Mouse (Mus musculus) hindbrain, embryonic 11.5 days (tissue): ENCODE results near the gene Soat2. TPM values are rescaled to one million over a fixed set of nuclear protein-coding genes. Genes with fewer than 3 reads are reported as not detected.

Experiments
- ATAC-seq: fragments of 200-750 bp; cut with Nextera tagmentation; 2 replicates; pipeline ENCODE4 v1.8.0; 2017; ENCODE audit warnings: mild to moderate bottlenecking, moderate TSS enrichment, moderate library complexity; ENCODE audit not compliant: low FRiP score
- DNase-seq: peaks from one replicate; pipeline ENCODE4 v3.0.0-alpha.2; 2015; ENCODE audit warnings: low spot score
- H3K27ac ChIP-seq: fragments of 300-500 bp; sonication (generic); 2 replicates; pipeline ENCODE4 v1.5.1; 2014; ENCODE audit warnings: mild to moderate bottlenecking, low read depth, low read length
- H3K27me3 ChIP-seq: fragments of 300-500 bp; sonication (generic); 2 replicates; pipeline ENCODE4 v1.6.1; 2014; ENCODE audit warnings: mild to moderate bottlenecking, low read length, moderate library complexity, mixed read lengths; ENCODE audit not compliant: control insufficient read depth, insufficient read depth
- H3K36me3 ChIP-seq: fragments of 300-500 bp; sonication (generic); 2 replicates; pipeline ENCODE4 v1.6.1; 2014; ENCODE audit warnings: mild to moderate bottlenecking, low read length, moderate library complexity, mixed read lengths; ENCODE audit not compliant: control insufficient read depth, insufficient read depth
- H3K4me1 ChIP-seq: fragments of 300-500 bp; sonication (generic); replicated peaks from 2 replicates; pipeline ENCODE4 v1.6.1; 2014; ENCODE audit warnings: low read length, mixed read lengths; ENCODE audit not compliant: control insufficient read depth, insufficient read depth
- H3K4me2 ChIP-seq: fragments of 300-500 bp; sonication (generic); replicated peaks from 2 replicates; pipeline ENCODE4 v1.6.1; 2014; ENCODE audit warnings: mild to moderate bottlenecking, low read depth, low read length
- H3K4me3 ChIP-seq: fragments of 300-500 bp; sonication (generic); 2 replicates; pipeline ENCODE4 v1.5.1; 2014; ENCODE audit warnings: low read depth, low read length
- H3K9ac ChIP-seq: fragments of 300-500 bp; sonication (generic); 2 replicates; pipeline ENCODE4 v1.6.1; 2014; ENCODE audit warnings: low read depth, low read length
- H3K9me3 ChIP-seq: fragments of 300-500 bp; sonication (generic); 2 replicates; pipeline ENCODE4 v1.6.1; 2016; ENCODE audit warnings: low read length; ENCODE audit not compliant: control insufficient read depth
- WGBS: fragments of 180-500 bp; shearing (Covaris S2); extraction: QIAGEN DNeasy Blood & Tissue Kit; methylation state at CpG from one replicate; pipeline ENCODE4 v1.1.7; 2014; 5-methylcytosine and 5-hydroxymethylcytosine counted together
- polyA plus RNA-seq: library from polyadenylated mRNA; unstranded; fragments of >200 nt; fragmentation: Nextera tagmentation; extraction: Ambion mirVana; gene quantifications from 2 replicates; pipeline ENCODE4 v1.2.1, GENCODE M21; 2014

Gene Soat2
- polyA plus RNA-seq, 1 experiment from 2014 or later: 0.17 TPM

DNA sequence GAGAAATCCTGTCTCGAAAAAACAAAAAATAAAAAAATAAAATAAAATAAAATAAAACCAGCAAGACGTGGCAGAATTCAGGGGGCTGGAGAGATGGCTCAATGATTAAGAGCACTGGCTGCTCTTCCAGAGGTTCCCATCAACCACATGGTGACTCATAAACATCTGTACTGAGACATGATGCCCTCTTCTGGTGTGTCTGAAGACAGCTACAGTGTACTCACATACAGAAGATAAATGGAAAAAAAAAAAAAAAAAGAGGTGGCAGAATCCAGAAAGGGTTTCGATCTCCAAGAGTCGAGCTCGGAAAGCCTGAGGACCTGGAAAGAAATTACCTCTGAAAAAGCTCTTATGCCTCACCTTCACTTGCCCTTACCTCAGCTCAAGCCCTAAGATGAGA is 9.2 kb upstream of the Soat2 start:
- DNase-seq (no peak), ATAC-seq (no peak)
- H3K27ac ChIP-seq: no peak overlapping the region
- H3K4me1 ChIP-seq: no peaks in the 10 kb centered on the region
- 93% methylated on average over 5 of the region's 5 CpGs for WGBS
- H3K4me3 ChIP-seq: no peak overlapping the region
- no peak overlapping the region for H3K9ac ChIP-seq
- no peaks in the 10 kb centered on the region for H3K9me3 ChIP-seq
- peaks cover 30% of the 10 kb centered on the region for H3K27me3 ChIP-seq
- no peak overlapping the region for H3K4me2 ChIP-seq
- no peaks in the 10 kb centered on the region for H3K36me3 ChIP-seq

DNA sequence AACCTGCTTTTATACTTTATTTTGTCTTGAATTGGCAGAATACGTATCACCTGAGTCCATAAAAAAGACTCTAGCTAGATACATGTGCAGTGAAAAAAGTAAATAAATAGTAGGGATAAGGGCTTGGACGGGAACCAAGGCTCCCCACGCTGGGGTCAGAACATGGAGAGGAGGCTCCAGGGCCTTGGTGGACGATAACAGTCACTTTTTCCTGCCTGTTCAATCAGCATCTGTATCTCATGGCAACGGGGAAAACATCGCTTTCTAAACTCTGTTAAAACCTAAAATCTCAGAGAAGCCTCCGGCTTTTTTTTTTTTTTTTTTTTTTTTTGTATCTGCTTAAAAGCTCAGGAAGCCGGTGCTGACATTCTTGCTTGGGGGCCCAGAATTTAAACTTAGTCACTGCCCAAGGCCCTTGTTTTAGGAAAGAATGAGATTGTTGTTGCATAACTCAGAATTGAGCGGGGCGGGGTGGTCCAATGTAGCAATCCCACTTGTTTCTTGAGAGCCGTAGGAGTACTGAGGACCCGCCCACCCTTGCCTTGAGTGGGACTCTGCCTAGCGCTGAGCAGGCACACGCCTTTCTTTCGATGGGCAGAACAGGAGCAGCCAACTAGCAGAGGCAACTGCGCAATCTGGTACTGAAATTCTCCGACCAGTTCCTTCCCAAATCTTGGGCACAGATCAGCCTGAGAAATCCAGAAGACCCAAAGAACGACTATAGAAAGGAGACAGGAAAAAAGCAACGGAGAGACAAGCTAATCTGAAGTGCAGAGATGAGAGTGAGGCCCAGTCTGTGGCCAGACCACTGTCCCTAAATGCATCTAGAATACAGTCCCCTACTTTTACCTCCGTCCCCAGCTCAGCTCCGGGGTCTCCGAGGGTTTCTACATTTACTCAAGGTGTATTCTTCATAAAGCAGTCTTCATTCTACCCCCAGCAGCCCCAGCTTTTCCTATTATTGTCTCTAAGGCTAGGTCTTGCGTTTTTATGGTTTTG is 7.1 kb upstream of the Soat2 start:
- Histone ChIP-seq H3K9me3 (no peaks in the 10 kb centered on the region), H3K27ac (no peak overlapping the region), H3K27me3 (peaks cover 30% of the 10 kb centered on the region), H3K4me3 (no peak overlapping the region), H3K4me2 (no peak overlapping the region), H3K9ac (no peak overlapping the region), H3K36me3 (no peaks in the 10 kb centered on the region), H3K4me1 (no peaks in the 10 kb centered on the region)
- 60% methylated on average over 23 of the region's 23 CpGs for WGBS
- DNase-seq: peak; percentile 20
- ATAC-seq: no peak

GRCm38 (mm10) chr15:102144274-102144711 is 6.0 kb upstream of the Soat2 start, which contains the start of gene Igfbp6:
TSS of gene Igfbp6 (plus strand) at chr15:102144362.
- H3K27ac ChIP-seq: no peak within 1 kb of the TSS
- H3K27me3 ChIP-seq: peaks cover 30% of the 10 kb centered on the region
- no peaks in the 10 kb centered on the region for H3K36me3 ChIP-seq
- 5% methylated on average over 22 of the region's 22 CpGs for WGBS
- peak within 1 kb of the TSS; percentile 38; the same call in 1 of the 2 replicates for H3K9ac ChIP-seq
- ATAC-seq (no peak), DNase-seq (peak; percentile 35)
- no peaks in the 10 kb centered on the region for H3K4me1 ChIP-seq
- no peaks in the 10 kb centered on the region for H3K9me3 ChIP-seq
- H3K4me2 ChIP-seq: peak within 1 kb of the TSS; percentile 15; the same call in 1 of the 2 replicates
- H3K4me3 ChIP-seq: 0 out of 2 replicates have a peak within 1 kb of the TSS, but pooled peaks have one; percentile 6

- Histone ChIP-seq H3K9ac (peak overlapping the region; percentile 38; the same call in 1 of the 2 replicates), H3K9me3 (no peaks in the 10 kb centered on the region), H3K4me3 (0 out of 2 replicates have a peak overlapping the region, but pooled peaks have one; percentile 6), H3K4me1 (no peaks in the 10 kb centered on the region), H3K27ac (no peak overlapping the region), H3K27me3 (peaks cover 30% of the 10 kb centered on the region), H3K4me2 (peak overlapping the region; percentile 15; the same call in 1 of the 2 replicates), H3K36me3 (no peaks in the 10 kb centered on the region)
- WGBS: 10% methylated on average over 19 of the region's 19 CpGs
- DNase-seq (no peak), ATAC-seq (no peak)
These were observed 5.6 kb upstream of the Soat2 start for GRCm38 (mm10) chr15:102144726-102145125.

DNA sequence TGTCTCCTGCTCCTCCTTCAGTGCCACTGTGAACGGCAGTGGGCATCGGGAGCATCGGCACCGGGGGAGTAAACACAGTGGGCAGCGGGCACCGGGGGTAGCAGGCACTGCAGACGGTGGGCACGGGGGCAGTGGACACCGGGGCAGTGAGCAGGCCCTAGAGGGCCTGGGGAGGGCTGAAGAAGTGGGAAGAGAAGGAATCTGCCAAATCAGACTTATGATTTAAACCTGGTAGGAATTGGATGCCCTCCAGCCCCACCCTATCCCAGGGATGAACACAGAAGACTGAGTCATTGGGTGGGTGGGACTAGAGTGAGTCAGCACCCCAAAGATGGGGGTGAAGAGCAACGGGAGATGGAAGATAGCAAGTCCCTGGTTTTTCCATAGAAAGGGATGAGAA is 5.0 kb upstream of the Soat2 start:
- Histone ChIP-seq H3K9me3 (no peaks in the 10 kb centered on the region), H3K27ac (no peak overlapping the region), H3K4me2 (no peak overlapping the region), H3K4me1 (no peaks in the 10 kb centered on the region), H3K27me3 (peaks cover 30% of the 10 kb centered on the region), H3K9ac (no peak overlapping the region), H3K4me3 (no peak overlapping the region), H3K36me3 (no peaks in the 10 kb centered on the region)
- WGBS: 89% methylated on average over 10 of the region's 10 CpGs
- ATAC-seq (no peak), DNase-seq (no peak)

DNA sequence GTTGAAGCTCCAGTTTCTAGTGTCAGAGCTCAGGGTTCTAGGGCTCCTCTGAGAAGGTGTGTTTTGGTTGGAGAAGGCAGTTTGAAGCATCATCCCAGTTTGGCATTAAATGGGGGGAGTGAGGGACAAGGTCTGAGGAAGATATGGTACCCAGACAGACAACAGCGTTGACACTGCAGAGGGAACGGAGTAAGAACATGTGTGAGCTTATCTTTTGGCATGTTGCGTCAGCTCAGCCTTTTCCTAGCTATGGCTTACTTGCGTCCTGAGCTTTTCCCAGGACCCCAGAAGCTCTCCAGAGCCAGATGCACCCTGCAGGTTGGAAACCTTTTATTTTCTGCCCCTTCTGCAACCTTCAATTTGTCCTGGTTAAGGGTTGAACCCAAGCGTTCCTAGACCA is 4.2 kb upstream of the Soat2 start:
- H3K4me1 ChIP-seq: no peaks in the 10 kb centered on the region
- DNase-seq (no peak), ATAC-seq (no peak)
- peaks cover 30% of the 10 kb centered on the region for H3K27me3 ChIP-seq
- H3K9ac ChIP-seq: no peak overlapping the region
- 92% methylated on average over 5 of the region's 5 CpGs for WGBS
- no peaks in the 10 kb centered on the region for H3K36me3 ChIP-seq
- no peaks in the 10 kb centered on the region for H3K9me3 ChIP-seq
- H3K27ac ChIP-seq: no peak overlapping the region
- no peak overlapping the region for H3K4me2 ChIP-seq
- no peak overlapping the region for H3K4me3 ChIP-seq

DNA sequence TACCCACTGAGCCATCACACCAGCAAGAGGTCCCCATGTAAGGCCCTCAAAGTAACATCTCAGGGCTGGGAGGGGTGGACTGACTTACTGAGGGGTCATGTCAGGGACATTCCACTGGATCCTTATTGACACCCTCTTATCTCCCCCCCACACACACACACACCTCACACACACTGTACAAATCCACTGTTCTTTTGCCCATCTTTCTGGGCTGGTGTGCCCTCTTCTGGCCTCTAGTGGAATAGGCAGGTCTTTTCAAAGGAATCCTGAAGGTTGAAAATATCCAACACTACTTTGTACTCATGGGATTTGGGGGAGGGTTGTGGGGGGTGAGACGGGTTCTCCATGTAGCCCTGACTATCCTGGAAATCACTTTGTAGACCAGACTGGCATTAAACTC is 3.4 kb upstream of the Soat2 start:
- 5% methylated on average over 1 of the region's 1 CpGs for WGBS
- Histone ChIP-seq H3K9ac (no peak overlapping the region), H3K4me1 (no peaks in the 10 kb centered on the region), H3K27me3 (peaks cover 30% of the 10 kb centered on the region), H3K27ac (no peak overlapping the region), H3K9me3 (no peaks in the 10 kb centered on the region), H3K36me3 (no peaks in the 10 kb centered on the region), H3K4me2 (no peak overlapping the region), H3K4me3 (no peak overlapping the region)
- peak; percentile 60 for DNase-seq
- no peak for ATAC-seq

- Histone ChIP-seq H3K4me1 (no peaks in the 10 kb centered on the region; the same call in 1 of the 2 replicates), H3K4me2 (no peak overlapping the region), H3K9ac (no peak overlapping the region), H3K9me3 (no peaks in the 10 kb centered on the region), H3K27ac (no peak overlapping the region), H3K4me3 (no peak overlapping the region), H3K27me3 (peaks cover 30% of the 10 kb centered on the region), H3K36me3 (no peaks in the 10 kb centered on the region)
- ATAC-seq (no peak), DNase-seq (no peak)
- 72% methylated on average over 16 of the region's 16 CpGs for WGBS
These were observed 2.5 kb upstream of the Soat2 start for GRCm38 (mm10) chr15:102147674-102148402.
